In genomic region chr12:59013234-59013633, GRCm38 (mm10) we compare ENCODE assay signal across 7 mouse cellular contexts. TPM values are rescaled to one million over a fixed set of nuclear protein-coding genes. Genes with fewer than 3 reads are reported as not detected.
DNase-seq lines count a peak whose midpoint lies in the region; ATAC-seq lines count a peak whose summit lies in the region.

TSS of gene Gemin2 (plus strand) at chr12:59013393.

- peak; percentile 94 for DNase-seq in adrenal gland, postnatal 10 days
- DNase-seq in embryonic facial prominence, embryonic 10.5 days (ENCODE audit: low spot score) = peak; percentile 93
- DNase-seq in heart, adult 11 months = peak; percentile 99
- peak; percentile 92 for DNase-seq in kidney, adult 18-20 months
- peak; percentile 89 for DNase-seq in limb, embryonic 11.5 days (ENCODE audit: low spot score)
- DNase-seq in midbrain, embryonic 14.5 days = peak; percentile 95
- DNase-seq in spleen, adult 18-20 months = peak; percentile 82 to 88

- H3K27me3 ChIP-seq in embryonic facial prominence, embryonic 10.5 days (replicated peaks; ENCODE audit: low read depth, poor library complexity, severe bottlenecking) = no peaks in the 10 kb centered on the region
- H3K27me3 ChIP-seq in limb, embryonic 11.5 days (ENCODE audit: control insufficient read depth, insufficient read depth, low read length) = no peaks in the 10 kb centered on the region
- H3K27me3 ChIP-seq in midbrain, embryonic 14.5 days (ENCODE audit: control insufficient read depth, insufficient read depth, low read length) = no peaks in the 10 kb centered on the region

- peaks cover 39% of the 10 kb centered on the region for H3K36me3 ChIP-seq in embryonic facial prominence, embryonic 10.5 days (replicated peaks)
- 0 out of 2 replicates have a peak, but pooled peaks cover 2% of the 10 kb centered on the region for H3K36me3 ChIP-seq in limb, embryonic 11.5 days (ENCODE audit: control insufficient read depth, insufficient read depth, low read length)
- H3K36me3 ChIP-seq in midbrain, embryonic 14.5 days (ENCODE audit: control insufficient read depth, insufficient read depth, low read length) = peaks cover 10% of the 10 kb centered on the region; the same call in 1 of the 2 replicates

- H3K4me1 ChIP-seq in embryonic facial prominence, embryonic 10.5 days = peaks cover 22% of the 10 kb centered on the region
- peaks cover 2% of the 10 kb centered on the region; the same call in 1 of the 2 replicates for H3K4me1 ChIP-seq in limb, embryonic 11.5 days (ENCODE audit: control insufficient read depth, insufficient read depth, low read length)
- H3K4me1 ChIP-seq in midbrain, embryonic 14.5 days (ENCODE audit: control insufficient read depth, insufficient read depth, low read length) = peaks cover 15% of the 10 kb centered on the region

- H3K9ac ChIP-seq in limb, embryonic 11.5 days (ENCODE audit: low read length) = peak within 1 kb of the TSS; percentile 74
- H3K9ac ChIP-seq in midbrain, embryonic 14.5 days (replicated peaks; ENCODE audit: low read length) = peak within 1 kb of the TSS; percentile 64

- H3K27ac ChIP-seq in embryonic facial prominence, embryonic 10.5 days (replicated peaks) = peak within 1 kb of the TSS; percentile 90
- H3K27ac ChIP-seq in limb, embryonic 11.5 days (replicated peaks; ENCODE audit: low read depth, low read length) = peak within 1 kb of the TSS; percentile 68
- peak within 1 kb of the TSS; percentile 57; the same call in 1 of the 2 replicates for H3K27ac ChIP-seq in midbrain, embryonic 14.5 days (replicated peaks; ENCODE audit: low read depth, low read length)

- no peaks in the 10 kb centered on the region for H3K9me3 ChIP-seq in embryonic facial prominence, embryonic 10.5 days
- H3K9me3 ChIP-seq in limb, embryonic 11.5 days (ENCODE audit: control insufficient read depth, low read length) = no peaks in the 10 kb centered on the region
- no peaks in the 10 kb centered on the region for H3K9me3 ChIP-seq in midbrain, embryonic 14.5 days (ENCODE audit: control insufficient read depth, low read length)

- H3K4me2 ChIP-seq in limb, embryonic 11.5 days (ENCODE audit: low read depth, severe bottlenecking) = peak within 1 kb of the TSS; percentile 78
- H3K4me2 ChIP-seq in midbrain, embryonic 14.5 days (ENCODE audit: low read length) = peak within 1 kb of the TSS; percentile 63

- under 1% methylated on average over 28 of the region's 28 CpGs for WGBS in embryonic facial prominence, embryonic 10.5 days
- under 1% methylated on average over 28 of the region's 28 CpGs for WGBS in limb, embryonic 11.5 days
- WGBS in midbrain, embryonic 14.5 days = under 1% methylated on average over 28 of the region's 28 CpGs

- peak within 1 kb of the TSS; percentile 85 for H3K4me3 ChIP-seq in embryonic facial prominence, embryonic 10.5 days
- H3K4me3 ChIP-seq in limb, embryonic 11.5 days (ENCODE audit: low read depth, low read length) = peak within 1 kb of the TSS; percentile 83
- H3K4me3 ChIP-seq in midbrain, embryonic 14.5 days (replicated peaks; ENCODE audit: low read depth, low read length) = peak within 1 kb of the TSS; percentile 61

- peak; percentile 73 for ATAC-seq in limb, embryonic 11.5 days (ENCODE audit: insufficient number of reproducible peaks, low FRiP score, low TSS enrichment, low read depth)
- peak; percentile 71 for ATAC-seq in midbrain, embryonic 14.5 days (ENCODE audit: low FRiP score, low TSS enrichment)

RNA-seq across cellular contexts. Expression of gene Gemin2, which starts in this region (rescaled TPM):
- 10 to 100 TPM; 11.1 to 13.5 TPM for total RNA-seq in adrenal gland, postnatal 10 days (2021)
- 41.8 and 43.7 TPM in 2 replicates for polyA plus RNA-seq in embryonic facial prominence, embryonic 10.5 days (2016; fragmentation: Nextera tagmentation; extraction: Ambion mirVana)
- 39.8 and 40.2 TPM in 2 replicates for polyA plus RNA-seq in limb, embryonic 11.5 days (2014; fragmentation: Nextera tagmentation; extraction: Ambion mirVana)
- polyA plus RNA-seq in midbrain, embryonic 14.5 days (2014; fragmentation: Nextera tagmentation; extraction: Ambion mirVana) = 11.8 and 12.7 TPM in 2 replicates

Comparison
In these comparisons a context has a peak if more than half of its experiments do, and no peak if none do; other contexts are left out.
1. Peak in every context shown above with its lines: DNase-seq, ATAC-seq, H3K4me3 ChIP-seq and H3K27ac ChIP-seq.